Mouse (Mus musculus) brown adipose tissue, adult 24 weeks (tissue): ENCODE data around the gene Barhl2. TPM values are rescaled to one million over a fixed set of nuclear protein-coding genes. Genes with fewer than 3 reads are reported as not detected.

Source experiments
- H3K27ac ChIP-seq: fragments of 200-500 bp; replicated peaks from 2 replicates; pipeline ENCODE4 v1.5.1; 2012; ENCODE audit warnings: low read depth, mild to moderate bottlenecking, low read length
- H3K4me1 ChIP-seq: fragments of 200-500 bp; 2 replicates; pipeline ENCODE4 v1.6.1; 2012; ENCODE audit warnings: low read length, mixed read lengths; ENCODE audit not compliant: control insufficient read depth, insufficient read depth, insufficient read length
- H3K4me3 ChIP-seq: fragments of 200-500 bp; 2 replicates; pipeline ENCODE4 v1.5.1; 2012; ENCODE audit warnings: low read depth, mild to moderate bottlenecking, low read length, moderate library complexity; ENCODE audit not compliant: insufficient read depth
- polyA plus RNA-seq: library from polyadenylated mRNA; stranded (reverse); fragments of >200 nt; gene quantifications from 2 replicates; pipeline ENCODE4 v1.2.4, GENCODE M21; 2012; ENCODE audit not compliant: missing spikeins, insufficient read depth, insufficient read length

Gene Barhl2
- polyA plus RNA-seq, 1 experiment: not detected

GRCm38 (mm10) chr5:106459120-106459641, 1.2 kb upstream of the Barhl2 start:
- Histone ChIP-seq H3K4me3 (peak overlapping the region; percentile 40; the same call in 1 of the 2 replicates), H3K4me1 (peaks cover 4% of the 10 kb centered on the region)

GRCm38 (mm10) chr5:106458477-106459119, 632 bp upstream of the Barhl2 start:
- Histone ChIP-seq H3K27ac (no peak overlapping the region), H3K4me1 (peaks cover 4% of the 10 kb centered on the region), H3K4me3 (peak overlapping the region; percentile 40)

More at GRCm38 (mm10) chr5:106459120-106459641, 1.2 kb upstream of the Barhl2 start:
- no peak overlapping the region for H3K27ac ChIP-seq

- Histone ChIP-seq H3K4me3 (0 out of 2 replicates have a peak overlapping the region, but pooled peaks have one; percentile 24), H3K4me1 (peaks cover 4% of the 10 kb centered on the region), H3K27ac (no peak overlapping the region)
Measured at GRCm38 (mm10) chr5:106457111-106457925, 648 bp downstream of the Barhl2 start.

GRCm38 (mm10) chr5:106455984-106456383, 2.0 kb downstream of the Barhl2 start:
- Histone ChIP-seq H3K4me3 (no peak overlapping the region), H3K4me1 (peaks cover 4% of the 10 kb centered on the region), H3K27ac (no peak overlapping the region)

- Histone ChIP-seq H3K27ac (no peak overlapping the region), H3K4me3 (no peak overlapping the region), H3K4me1 (peaks cover 4% of the 10 kb centered on the region)
Measured at GRCm38 (mm10) chr5:106455106-106455920, 2.7 kb downstream of the Barhl2 start.

GRCm38 (mm10) chr5:106454411-106455105, 3.4 kb downstream of the Barhl2 start:
- Histone ChIP-seq H3K4me1 (peaks cover 4% of the 10 kb centered on the region), H3K4me3 (no peak overlapping the region), H3K27ac (no peak overlapping the region)

GRCm38 (mm10) chr5:106453886-106454321, 4.1 kb downstream of the Barhl2 start:
- H3K27ac ChIP-seq: no peak overlapping the region
- H3K4me1 ChIP-seq: peaks cover 4% of the 10 kb centered on the region
- H3K4me3 ChIP-seq: no peak overlapping the region; the same call in 1 of the 2 replicates

GRCm38 (mm10) chr5:106453181-106453885, 4.6 kb downstream of the Barhl2 start:
- Histone ChIP-seq H3K27ac (no peak overlapping the region), H3K4me1 (peaks cover 4% of the 10 kb centered on the region; the same call in 1 of the 2 replicates), H3K4me3 (no peak overlapping the region; the same call in 1 of the 2 replicates)

GRCm38 (mm10) chr5:106452686-106453085, 5.3 kb downstream of the Barhl2 start:
- no peak overlapping the region for H3K27ac ChIP-seq
- peaks cover 4% of the 10 kb centered on the region; the same call in 1 of the 2 replicates for H3K4me1 ChIP-seq
- H3K4me3 ChIP-seq: no peak overlapping the region

GRCm38 (mm10) chr5:106451681-106452440, 6.1 kb downstream of the Barhl2 start:
- H3K4me1 ChIP-seq: no peaks in the 10 kb centered on the region; the same call in 1 of the 2 replicates
- H3K4me3 ChIP-seq: no peak overlapping the region
- H3K27ac ChIP-seq: no peak overlapping the region

GRCm38 (mm10) chr5:106450426-106451160, 7.4 kb downstream of the Barhl2 start:
- Histone ChIP-seq H3K4me3 (no peak overlapping the region), H3K4me1 (no peaks in the 10 kb centered on the region; the same call in 1 of the 2 replicates), H3K27ac (no peak overlapping the region)

- Histone ChIP-seq H3K4me3 (no peak overlapping the region), H3K4me1 (no peaks in the 10 kb centered on the region; the same call in 1 of the 2 replicates), H3K27ac (no peak overlapping the region)
Measured at GRCm38 (mm10) chr5:106449720-106450425, 8.1 kb downstream of the Barhl2 start.
